Mouse (Mus musculus): ENCODE results near the gene Mrps31. TPM values are rescaled to one million over a fixed set of nuclear protein-coding genes. Genes with fewer than 3 reads are reported as not detected.

Mrps31 gene
- polyA plus RNA-seq, 1 experiment from 2014 or later = 42.4 TPM

Other genes with a start within 250 kb of the Mrps31 start
- gene Nek3, start 244.9 kb upstream of the Mrps31 start, polyA plus RNA-seq (2015; fragmentation: Nextera tagmentation; extraction: Ambion mirVana) = 4.5 and 4.7 TPM in 2 replicates
- 34.7 and 37.7 TPM in 2 replicates for gene Ckap2, start 225.5 kb upstream of the Mrps31 start, polyA plus RNA-seq (2015; fragmentation: Nextera tagmentation; extraction: Ambion mirVana)
- 38.9 and 39.0 TPM in 2 replicates for gene Vps36, start 218.6 kb upstream of the Mrps31 start, polyA plus RNA-seq (2015; fragmentation: Nextera tagmentation; extraction: Ambion mirVana)
- gene Thsd1, start 184.0 kb upstream of the Mrps31 start, polyA plus RNA-seq (2015; fragmentation: Nextera tagmentation; extraction: Ambion mirVana) = 2.2 and 2.6 TPM in 2 replicates
- gene Tpte, start 127.9 kb upstream of the Mrps31 start, polyA plus RNA-seq (2015; fragmentation: Nextera tagmentation; extraction: Ambion mirVana) = not detected in 2 replicates
- 11.5 and 11.8 TPM in 2 replicates for gene Slc25a15, start 12.8 kb upstream of the Mrps31 start, polyA plus RNA-seq (2015; fragmentation: Nextera tagmentation; extraction: Ambion mirVana)

All from thymus, postnatal 0 days (tissue).